Mouse (Mus musculus) heart, embryonic 13.5 days (tissue): ENCODE data around the gene Dpp6. TPM values are rescaled to one million over a fixed set of nuclear protein-coding genes. Genes with fewer than 3 reads are reported as not detected.

Experiments used
- ATAC-seq: fragments of 200-750 bp; cut with Nextera tagmentation; 2 replicates; pipeline ENCODE4 v1.8.0; 2017; ENCODE audit warnings: moderate TSS enrichment; ENCODE audit not compliant: insufficient number of reproducible peaks, low FRiP score, low TSS enrichment; ENCODE audit errors: extremely low read depth
- H3K27ac ChIP-seq: fragments of 300-500 bp; sonication (generic); replicated peaks from 2 replicates; pipeline ENCODE4 v1.5.1; 2015; ENCODE audit warnings: moderate library complexity, mild to moderate bottlenecking, inconsistent platforms
- H3K27me3 ChIP-seq: fragments of 300-500 bp; sonication (generic); replicated peaks from 2 replicates; pipeline ENCODE4 v1.6.1; 2015; ENCODE audit warnings: mild to moderate bottlenecking, inconsistent platforms
- H3K36me3 ChIP-seq: fragments of 300-500 bp; sonication (generic); 2 replicates; pipeline ENCODE4 v1.6.1; 2015; ENCODE audit warnings: mild to moderate bottlenecking, inconsistent platforms
- H3K4me1 ChIP-seq: fragments of 300-500 bp; sonication (generic); 2 replicates; pipeline ENCODE4 v1.6.1; 2015; ENCODE audit warnings: inconsistent platforms
- H3K4me2 ChIP-seq: fragments of 300-500 bp; sonication (generic); 2 replicates; pipeline ENCODE4 v1.6.1; 2015; ENCODE audit warnings: inconsistent platforms, mild to moderate bottlenecking, moderate library complexity
- H3K4me3 ChIP-seq: fragments of 300-500 bp; sonication (generic); 2 replicates; pipeline ENCODE4 v1.5.1; 2015; ENCODE audit warnings: moderate library complexity, mild to moderate bottlenecking, inconsistent platforms
- H3K9ac ChIP-seq: fragments of 300-500 bp; sonication (generic); 2 replicates; pipeline ENCODE4 v1.6.1; 2015; ENCODE audit warnings: inconsistent platforms, mild to moderate bottlenecking, moderate library complexity
- H3K9me3 ChIP-seq: fragments of 300-500 bp; sonication (generic); 2 replicates; pipeline ENCODE4 v1.6.1; 2016; ENCODE audit warnings: inconsistent platforms
- WGBS: fragments of 180-500 bp; shearing (Covaris S2); methylation state at CpG from one replicate; pipeline ENCODE4 v1.1.7; 2015; ENCODE audit warnings: mixed read lengths; 5-methylcytosine and 5-hydroxymethylcytosine counted together
- polyA plus RNA-seq: library from polyadenylated mRNA; unstranded; fragments of >200 nt; fragmentation: Nextera tagmentation; extraction: Ambion mirVana; gene quantifications from 2 replicates; pipeline ENCODE4 v1.2.1, GENCODE M21; 2015

Dpp6 gene
- polyA plus RNA-seq, 1 experiment from 2014 or later: 0.52 TPM

DNA sequence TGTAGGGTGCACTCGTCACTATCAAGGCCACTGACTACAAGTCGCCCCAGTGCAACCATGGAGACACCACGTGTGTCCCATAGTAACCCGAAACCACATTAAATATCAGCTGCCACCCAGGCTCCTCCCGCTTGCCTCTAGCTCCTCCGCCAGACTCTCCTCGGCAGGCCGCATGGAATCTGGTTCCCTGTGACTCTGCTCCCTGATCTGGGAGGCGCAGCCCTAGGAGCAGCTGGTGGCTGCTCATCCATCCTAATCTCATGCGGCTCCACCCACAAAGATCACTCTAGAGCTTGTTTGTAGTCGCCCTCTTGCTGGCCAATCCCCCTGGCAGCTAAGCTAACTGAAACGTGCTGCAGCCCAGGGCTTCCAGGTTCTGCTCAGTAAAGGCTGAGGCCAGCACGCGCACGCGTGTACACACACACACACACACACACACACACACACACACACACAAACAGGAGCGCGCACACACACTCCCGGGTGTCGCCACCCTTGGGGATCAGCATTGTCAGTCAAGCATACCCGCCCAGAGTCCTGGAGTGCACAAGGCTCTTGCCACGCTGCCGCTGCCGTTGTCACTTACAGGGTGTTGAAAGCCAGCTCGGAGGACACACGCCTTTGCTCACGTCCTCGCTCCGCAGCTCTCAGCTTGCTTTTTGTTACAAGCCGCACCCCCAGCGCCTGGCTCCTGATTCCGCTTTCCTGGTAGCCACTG lies 87.5 kb downstream of the Dpp6 start:
- ATAC-seq: peak; percentile 42
- no peak overlapping the region for H3K27ac ChIP-seq
- no peaks in the 10 kb centered on the region for H3K9me3 ChIP-seq
- H3K9ac ChIP-seq: peak overlapping the region; percentile 64
- peaks cover 16% of the 10 kb centered on the region for H3K4me1 ChIP-seq
- peak overlapping the region; percentile 47 for H3K4me3 ChIP-seq
- under 1% methylated on average over 32 of the region's 32 CpGs for WGBS
- peaks cover 60% of the 10 kb centered on the region for H3K27me3 ChIP-seq
- H3K36me3 ChIP-seq: no peaks in the 10 kb centered on the region
- H3K4me2 ChIP-seq: peak overlapping the region; percentile 73

DNA sequence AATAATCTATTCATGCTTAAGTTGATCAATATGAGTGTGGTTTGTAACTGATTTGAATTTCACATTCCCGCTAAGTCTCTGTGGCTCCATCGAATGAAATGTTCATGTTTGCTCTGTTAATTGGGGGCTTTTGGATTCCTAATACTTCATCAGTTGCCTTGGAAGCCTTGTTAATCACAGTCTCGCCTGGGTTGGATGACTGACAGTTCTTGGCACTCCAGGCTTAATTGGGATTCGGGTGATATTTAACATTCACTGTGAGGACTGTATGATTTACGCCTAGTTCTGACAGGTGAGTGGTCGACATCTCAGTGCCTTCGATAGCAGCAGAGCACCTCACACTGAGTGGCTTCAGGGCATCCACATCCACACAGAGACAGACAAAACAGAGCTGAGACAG lies 90.1 kb downstream of the Dpp6 start:
- Histone ChIP-seq H3K4me2 (no peak overlapping the region), H3K4me3 (no peak overlapping the region), H3K27me3 (peaks cover 60% of the 10 kb centered on the region), H3K27ac (no peak overlapping the region), H3K9me3 (no peaks in the 10 kb centered on the region), H3K4me1 (peaks cover 16% of the 10 kb centered on the region), H3K36me3 (no peaks in the 10 kb centered on the region), H3K9ac (no peak overlapping the region)
- 67% methylated on average over 7 of the region's 7 CpGs for WGBS
- ATAC-seq: no peak

DNA sequence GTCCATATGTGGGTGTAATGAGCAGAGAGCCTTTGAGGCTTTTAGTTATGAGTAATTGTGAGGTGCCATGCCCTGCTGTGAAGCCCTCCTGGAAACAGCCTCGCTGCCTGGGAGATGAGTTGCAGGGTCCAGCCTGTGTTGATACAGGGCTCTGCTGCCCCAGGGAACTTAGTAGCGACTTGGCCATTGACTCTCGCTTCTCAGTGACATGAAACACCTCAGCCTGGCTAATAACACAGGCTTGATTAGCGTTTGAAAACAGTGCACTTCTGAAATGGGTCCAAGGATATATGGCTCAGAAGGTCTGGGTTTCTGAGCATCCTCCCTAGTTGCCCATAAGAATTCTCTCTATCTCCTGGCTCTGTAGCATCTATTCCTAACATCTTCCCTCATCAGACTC lies 91.6 kb downstream of the Dpp6 start:
- Histone ChIP-seq H3K4me2 (no peak overlapping the region), H3K27me3 (peaks cover 47% of the 10 kb centered on the region), H3K36me3 (no peaks in the 10 kb centered on the region), H3K4me1 (peaks cover 16% of the 10 kb centered on the region), H3K9ac (no peak overlapping the region), H3K27ac (no peak overlapping the region), H3K4me3 (no peak overlapping the region), H3K9me3 (no peaks in the 10 kb centered on the region)
- 47% methylated on average over 4 of the region's 4 CpGs for WGBS
- no peak for ATAC-seq

DNA sequence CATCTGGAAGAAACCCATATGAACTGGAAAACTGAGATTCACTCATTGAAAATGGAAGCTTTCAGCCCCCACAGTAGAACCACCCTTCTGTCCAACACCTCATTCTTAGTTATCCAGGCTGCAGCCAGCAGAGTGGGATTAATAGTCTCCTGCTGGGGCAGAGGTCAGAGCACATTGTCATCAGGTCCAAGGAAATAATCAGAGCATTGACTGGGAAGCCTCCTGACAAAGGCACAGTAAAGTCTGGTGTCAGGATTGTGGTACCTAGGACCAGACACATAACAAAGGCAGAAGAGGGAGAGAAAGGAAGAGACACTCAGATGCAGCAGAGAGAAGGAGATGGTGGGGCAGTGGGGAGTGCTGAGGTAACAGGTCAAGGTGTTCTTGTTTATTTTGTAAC lies 93.3 kb downstream of the Dpp6 start:
- Histone ChIP-seq H3K9me3 (no peaks in the 10 kb centered on the region), H3K4me2 (no peak overlapping the region), H3K36me3 (no peaks in the 10 kb centered on the region), H3K27ac (no peak overlapping the region), H3K27me3 (peaks cover 33% of the 10 kb centered on the region), H3K9ac (no peak overlapping the region), H3K4me1 (no peaks in the 10 kb centered on the region), H3K4me3 (no peak overlapping the region)
- no peak for ATAC-seq

GRCm38 (mm10) chr5:26911965-26912364 lies 95.0 kb downstream of the Dpp6 start:
- H3K27me3 ChIP-seq: peaks cover 18% of the 10 kb centered on the region
- H3K4me2 ChIP-seq: no peak overlapping the region
- no peak overlapping the region for H3K9ac ChIP-seq
- ATAC-seq: no peak
- no peak overlapping the region for H3K27ac ChIP-seq
- H3K4me3 ChIP-seq: no peak overlapping the region
- 69% methylated on average over 3 of the region's 3 CpGs for WGBS
- no peaks in the 10 kb centered on the region for H3K36me3 ChIP-seq
- H3K9me3 ChIP-seq: no peaks in the 10 kb centered on the region
- H3K4me1 ChIP-seq: no peaks in the 10 kb centered on the region

DNA sequence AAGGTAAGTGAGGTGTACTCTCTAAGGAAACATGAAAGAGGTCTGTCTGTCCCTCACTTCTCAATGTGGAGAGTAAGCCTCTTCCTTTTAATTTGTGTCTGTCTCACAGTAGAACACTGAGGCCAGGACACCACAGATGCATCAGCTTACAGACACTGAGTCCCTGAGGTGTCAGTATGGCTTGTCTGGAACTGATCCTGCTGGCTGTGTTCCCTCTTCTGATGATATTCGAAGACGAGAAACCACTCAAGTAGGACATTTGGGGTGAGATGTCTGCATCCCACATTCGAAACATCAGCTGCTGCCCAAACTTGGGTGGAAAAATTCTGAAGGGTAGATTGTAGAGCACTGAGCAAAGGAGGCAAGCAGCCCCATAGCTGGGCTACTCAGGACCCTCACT lies 101.8 kb downstream of the Dpp6 start:
- no peak overlapping the region for H3K9ac ChIP-seq
- WGBS: 72% methylated on average over 3 of the region's 3 CpGs
- H3K4me2 ChIP-seq: no peak overlapping the region
- H3K4me1 ChIP-seq: no peaks in the 10 kb centered on the region
- ATAC-seq: no peak
- H3K27me3 ChIP-seq: no peaks in the 10 kb centered on the region
- no peak overlapping the region for H3K4me3 ChIP-seq
- no peaks in the 10 kb centered on the region for H3K36me3 ChIP-seq
- H3K9me3 ChIP-seq: no peaks in the 10 kb centered on the region
- no peak overlapping the region for H3K27ac ChIP-seq

GRCm38 (mm10) chr5:26924552-26924951 lies 107.5 kb downstream of the Dpp6 start:
- Histone ChIP-seq H3K4me2 (no peak overlapping the region), H3K4me3 (no peak overlapping the region), H3K36me3 (no peaks in the 10 kb centered on the region), H3K9ac (no peak overlapping the region), H3K4me1 (no peaks in the 10 kb centered on the region), H3K27me3 (no peaks in the 10 kb centered on the region), H3K27ac (no peak overlapping the region), H3K9me3 (no peaks in the 10 kb centered on the region)
- 74% methylated on average over 5 of the region's 5 CpGs for WGBS
- ATAC-seq: no peak

DNA sequence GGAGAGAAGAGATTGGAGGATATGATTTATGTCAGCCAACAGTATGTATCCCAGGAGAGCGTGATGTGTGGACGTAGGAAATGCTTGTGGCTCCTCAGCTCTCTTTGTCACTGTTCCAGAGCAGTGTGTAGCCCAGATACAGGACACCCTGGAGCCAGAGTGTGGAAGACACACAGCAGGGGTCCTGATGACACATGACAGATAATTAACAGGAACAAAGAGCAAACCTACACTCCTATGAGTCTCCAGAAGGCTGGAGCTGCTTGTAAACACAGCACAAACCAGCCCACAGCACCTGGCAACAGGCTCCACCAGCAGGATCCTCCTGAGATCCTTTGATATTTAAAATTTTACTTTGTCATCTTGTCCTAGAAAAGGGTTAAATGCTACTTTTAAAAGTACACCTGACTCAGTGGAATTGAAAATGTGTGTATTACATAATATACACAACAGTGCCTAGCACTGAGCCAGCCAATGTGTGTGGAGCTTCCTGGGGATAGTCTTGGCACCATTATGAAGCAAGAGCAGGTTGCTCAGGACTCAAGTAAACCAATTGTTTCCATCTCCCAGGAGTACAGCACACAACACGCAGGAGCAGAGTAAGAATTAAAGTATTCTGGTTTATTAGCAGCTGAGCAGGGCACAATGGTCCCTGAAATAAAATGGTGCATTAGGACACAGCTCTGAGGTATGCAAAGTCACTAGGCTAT lies 115.6 kb downstream of the Dpp6 start:
- Histone ChIP-seq H3K27me3 (no peaks in the 10 kb centered on the region), H3K4me1 (no peaks in the 10 kb centered on the region), H3K9me3 (no peaks in the 10 kb centered on the region), H3K27ac (no peak overlapping the region), H3K4me2 (no peak overlapping the region), H3K9ac (no peak overlapping the region), H3K36me3 (no peaks in the 10 kb centered on the region), H3K4me3 (no peak overlapping the region)
- no peak for ATAC-seq
- 27% methylated on average over 3 of the region's 3 CpGs for WGBS

- Histone ChIP-seq H3K4me2 (no peak overlapping the region), H3K4me1 (no peaks in the 10 kb centered on the region), H3K36me3 (no peaks in the 10 kb centered on the region), H3K27ac (no peak overlapping the region), H3K9me3 (no peaks in the 10 kb centered on the region), H3K27me3 (no peaks in the 10 kb centered on the region), H3K9ac (no peak overlapping the region), H3K4me3 (no peak overlapping the region)
- WGBS: 73% methylated on average over 6 of the region's 6 CpGs
- ATAC-seq: no peak
Measured at GRCm38 (mm10) chr5:26934911-26935310, 117.9 kb downstream of the Dpp6 start.

GRCm38 (mm10) chr5:26941471-26941870 lies 124.5 kb downstream of the Dpp6 start:
- H3K36me3 ChIP-seq: no peaks in the 10 kb centered on the region
- no peak overlapping the region for H3K9ac ChIP-seq
- no peak overlapping the region for H3K4me3 ChIP-seq
- no peak for ATAC-seq
- H3K27me3 ChIP-seq: no peaks in the 10 kb centered on the region
- 73% methylated on average over 5 of the region's 5 CpGs for WGBS
- no peak overlapping the region for H3K4me2 ChIP-seq
- no peaks in the 10 kb centered on the region for H3K4me1 ChIP-seq
- no peak overlapping the region for H3K27ac ChIP-seq
- no peaks in the 10 kb centered on the region for H3K9me3 ChIP-seq

DNA sequence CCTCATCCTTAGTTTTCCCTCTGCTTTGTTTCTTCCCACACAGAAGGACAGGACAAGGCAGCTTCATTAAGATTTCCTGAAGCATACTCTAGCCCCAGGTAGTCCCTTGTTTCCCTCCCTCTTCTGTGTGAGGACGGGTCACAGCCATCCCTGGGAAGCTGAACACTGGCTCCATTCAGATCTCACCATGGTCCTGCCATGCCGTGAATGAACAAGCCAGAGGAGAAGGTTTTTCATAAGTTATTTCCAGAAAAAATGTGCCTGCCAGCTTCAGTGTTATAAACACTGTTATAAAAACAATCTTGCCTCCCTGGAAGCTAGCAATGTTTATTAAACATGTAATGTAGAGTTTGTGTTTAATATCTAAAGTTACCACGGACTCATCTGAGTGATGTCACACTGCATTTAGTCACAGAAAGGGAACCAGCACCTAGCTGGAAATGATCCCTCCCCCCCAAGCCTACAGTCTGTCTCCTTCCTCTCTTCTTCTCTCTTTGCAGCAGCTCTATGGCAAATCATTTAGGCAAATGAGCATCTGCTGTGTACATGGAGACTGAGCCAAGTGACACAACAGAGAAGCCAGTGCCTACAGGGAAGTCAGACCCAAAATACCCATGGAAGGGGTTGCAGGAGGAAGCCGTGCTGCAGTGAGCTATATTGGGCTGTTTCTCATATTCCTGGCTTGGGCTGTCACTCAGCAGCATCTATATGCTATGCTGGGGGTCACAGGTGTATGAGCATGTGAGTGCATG lies 128.3 kb downstream of the Dpp6 start:
- Histone ChIP-seq H3K9ac (no peak overlapping the region), H3K4me2 (no peak overlapping the region), H3K36me3 (no peaks in the 10 kb centered on the region), H3K4me3 (no peak overlapping the region), H3K9me3 (no peaks in the 10 kb centered on the region), H3K4me1 (no peaks in the 10 kb centered on the region), H3K27me3 (no peaks in the 10 kb centered on the region), H3K27ac (no peak overlapping the region)
- WGBS: 59% methylated on average over 4 of the region's 4 CpGs
- ATAC-seq: no peak
